Mouse (Mus musculus): ENCODE measurements at regions not wholly inside any gene's neighbourhood (a gene's known extent, or its start where the extent isn't known, plus 50 kb on each side); places are given as distances from the start of the nearest gene placed in this dataset.
"Not testable (repeated sequence)": the region's sequence is repeated elsewhere in the genome, so short reads cannot be mapped to it uniquely, and the experiment has no call there.

DNA sequence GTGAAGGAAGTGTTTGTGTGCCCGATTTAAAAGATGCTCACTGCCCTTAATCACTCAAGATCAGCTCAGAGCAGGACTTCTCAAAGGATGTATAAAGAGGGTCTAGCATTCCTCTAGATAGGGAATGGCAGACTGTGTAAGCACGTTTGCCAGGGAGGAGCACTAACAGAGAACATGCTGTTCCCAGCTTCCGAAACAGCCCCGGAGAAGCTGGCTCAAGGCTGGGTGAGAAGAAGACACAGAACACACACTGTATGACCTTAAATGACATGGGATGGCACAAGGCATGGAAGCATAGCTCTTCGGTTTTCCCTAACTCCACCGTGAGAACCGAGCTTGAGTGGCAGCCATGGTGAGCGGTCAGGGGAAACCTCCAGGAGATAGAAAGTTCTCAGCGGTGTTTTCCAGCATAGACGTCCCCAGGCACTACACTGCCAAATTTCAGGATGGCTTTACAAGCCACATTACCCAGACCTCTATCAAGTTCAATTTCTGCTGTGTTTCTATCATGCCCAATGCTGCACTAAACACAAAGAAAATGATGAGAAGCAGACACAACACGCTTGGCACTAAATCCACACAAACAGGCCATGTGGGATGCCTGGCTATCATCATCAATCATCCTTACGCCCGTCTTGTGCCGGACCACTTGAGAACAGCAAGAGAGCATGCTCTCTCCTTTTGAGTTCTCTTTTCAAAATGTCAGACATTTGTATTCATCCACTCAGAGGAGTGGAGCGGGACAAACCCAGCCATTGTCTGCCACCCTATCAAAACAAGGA, 172.0 kb upstream of the Six2 start:
- H3K9me3 ChIP-seq (ENCODE audit: control insufficient read depth, low read length) = no peaks in the 10 kb centered on the region
- no peak for TF ChIP-seq TAL1 (IDR thresholded peaks at IDR 0.05; ENCODE audit: low read length)
- no peak for TF ChIP-seq GATA1 (IDR thresholded peaks at IDR 0.05; ENCODE audit: low read length)
- no peak overlapping the region for H3K4me3 ChIP-seq (replicated peaks)
- no peaks in the 10 kb centered on the region for H3K4me1 ChIP-seq (ENCODE audit: control insufficient read depth)
- no peaks in the 10 kb centered on the region for H3K36me3 ChIP-seq (ENCODE audit: control insufficient read depth)
- H3K27me3 ChIP-seq (ENCODE audit: control insufficient read depth) = no peaks in the 10 kb centered on the region

DNA sequence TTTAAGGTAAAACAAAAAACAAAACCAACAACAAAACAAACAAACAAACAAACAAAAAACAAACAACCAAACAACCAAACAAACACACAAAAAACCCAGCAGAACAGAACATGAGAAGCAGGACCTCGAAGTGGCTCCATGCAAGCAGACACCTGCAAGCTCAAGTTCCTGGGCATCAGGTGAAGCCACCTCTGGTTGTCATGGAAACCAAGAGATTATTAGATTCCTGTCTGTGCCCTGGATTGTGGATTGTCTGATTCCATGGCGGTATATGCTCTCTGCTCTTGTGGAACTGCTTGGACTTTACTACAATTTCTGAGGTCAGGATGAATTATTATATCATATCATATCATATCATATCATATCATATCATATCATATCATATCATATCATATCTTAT, 170.4 kb upstream of the Six2 start:
- no peak for TF ChIP-seq TAL1 (IDR thresholded peaks at IDR 0.05; ENCODE audit: low read length)
- no peak for TF ChIP-seq GATA1 (IDR thresholded peaks at IDR 0.05; ENCODE audit: low read length)
- Histone ChIP-seq H3K9me3 (ENCODE audit: control insufficient read depth, low read length) (no peaks in the 10 kb centered on the region), H3K36me3 (ENCODE audit: control insufficient read depth) (no peaks in the 10 kb centered on the region), H3K4me1 (ENCODE audit: control insufficient read depth) (no peaks in the 10 kb centered on the region), H3K4me3 (replicated peaks) (no peak overlapping the region), H3K27me3 (ENCODE audit: control insufficient read depth) (no peaks in the 10 kb centered on the region; the same call in 1 of the 2 replicates)

DNA sequence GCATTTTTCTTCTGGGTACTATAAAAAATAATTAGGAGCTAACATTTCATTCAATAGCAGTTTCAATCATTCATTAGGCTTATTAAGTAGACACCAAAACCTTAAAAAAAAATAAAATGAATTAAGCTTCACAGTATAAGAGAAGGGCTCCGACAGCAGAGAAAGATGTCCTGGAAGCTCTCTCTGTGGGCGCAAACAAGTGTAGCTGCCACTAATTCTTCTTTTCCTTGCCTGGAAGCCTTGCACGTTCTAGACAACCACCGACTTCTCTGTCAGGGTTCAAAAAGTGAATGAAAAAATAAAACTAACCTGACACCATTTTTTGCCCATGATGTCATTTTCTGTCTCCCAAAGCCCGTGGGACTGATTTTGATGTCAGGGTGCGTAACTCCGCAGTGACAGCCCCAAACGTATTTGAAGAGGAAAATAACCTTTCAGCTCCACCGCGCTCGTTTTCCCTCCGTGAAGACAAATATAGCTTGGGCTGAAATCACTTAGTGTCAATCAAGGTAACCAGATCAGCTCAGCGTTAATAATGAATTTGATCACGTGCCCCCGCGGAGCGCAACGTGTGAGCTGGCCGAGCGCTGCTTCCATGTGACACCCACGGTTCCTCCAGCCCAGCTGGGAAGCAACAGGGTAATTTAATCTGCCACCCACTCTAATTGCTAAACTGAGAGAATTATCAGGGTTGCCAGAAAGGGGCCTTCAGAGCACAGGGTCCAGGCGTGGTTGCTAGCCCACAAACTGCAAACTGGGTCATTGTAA, 169.8 kb upstream of the Six2 start:
- TF ChIP-seq GATA1 (IDR thresholded peaks at IDR 0.05; ENCODE audit: low read length) = no peak
- TF ChIP-seq TAL1 (IDR thresholded peaks at IDR 0.05; ENCODE audit: low read length) = no peak
- Histone ChIP-seq H3K9me3 (ENCODE audit: control insufficient read depth, low read length) (no peaks in the 10 kb centered on the region), H3K27me3 (ENCODE audit: control insufficient read depth) (no peaks in the 10 kb centered on the region; the same call in 1 of the 2 replicates), H3K4me3 (replicated peaks) (no peak overlapping the region), H3K4me1 (ENCODE audit: control insufficient read depth) (no peaks in the 10 kb centered on the region), H3K36me3 (ENCODE audit: control insufficient read depth) (no peaks in the 10 kb centered on the region)

DNA sequence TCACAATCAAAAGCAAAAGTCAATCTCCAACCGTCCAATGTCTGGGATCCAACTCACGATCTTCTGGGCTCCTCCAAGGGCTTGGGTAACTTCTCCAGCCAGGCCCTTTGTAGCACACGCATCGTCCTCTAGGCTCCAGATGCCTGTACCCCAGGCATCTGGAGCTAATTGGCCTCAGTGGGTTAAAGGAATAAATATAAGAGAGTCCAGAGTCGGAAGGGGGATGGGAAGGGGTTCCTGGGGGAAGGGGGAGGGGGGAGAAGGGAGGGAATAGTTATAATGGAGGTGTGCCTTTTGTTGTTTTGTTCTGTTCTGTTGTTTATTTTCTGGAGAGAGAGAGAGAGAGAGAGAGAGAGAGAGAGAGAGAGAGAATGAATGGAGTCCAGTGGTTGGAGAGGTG, 168.8 kb upstream of the Six2 start:
- H3K9me3 ChIP-seq (ENCODE audit: control insufficient read depth, low read length); H3K27me3 ChIP-seq (ENCODE audit: control insufficient read depth); H3K4me3 ChIP-seq (replicated peaks); H3K4me1 ChIP-seq (ENCODE audit: control insufficient read depth); H3K36me3 ChIP-seq (ENCODE audit: control insufficient read depth): not testable (repeated sequence)

DNA sequence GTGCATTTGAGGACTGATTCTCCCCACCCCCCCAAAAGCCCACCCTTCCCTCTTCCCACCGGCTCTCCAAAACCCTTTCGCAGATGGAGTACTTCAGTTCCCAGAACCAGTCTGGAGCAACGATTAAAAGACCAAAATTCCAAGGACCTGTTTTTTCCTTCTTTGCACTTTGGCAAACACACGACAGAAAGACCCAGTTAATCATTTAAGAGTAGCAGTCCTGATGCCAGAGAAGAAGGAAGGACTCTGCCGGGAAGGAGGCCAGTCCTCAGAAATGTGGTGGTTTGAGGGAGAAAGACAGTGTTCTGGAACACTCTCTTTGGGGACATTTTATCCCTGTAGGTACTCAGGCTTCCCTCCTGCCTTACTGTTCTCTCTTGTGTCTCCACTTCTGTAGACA, 165.1 kb upstream of the Six2 start:
- Histone ChIP-seq H3K27me3 (ENCODE audit: control insufficient read depth) (no peaks in the 10 kb centered on the region; the same call in 1 of the 2 replicates), H3K4me1 (ENCODE audit: control insufficient read depth) (no peaks in the 10 kb centered on the region), H3K4me3 (replicated peaks) (no peak overlapping the region), H3K36me3 (ENCODE audit: control insufficient read depth) (no peaks in the 10 kb centered on the region), H3K9me3 (ENCODE audit: control insufficient read depth, low read length) (no peaks in the 10 kb centered on the region)
- TF ChIP-seq GATA1 (IDR thresholded peaks at IDR 0.05; ENCODE audit: low read length) (no peak), TAL1 (IDR thresholded peaks at IDR 0.05; ENCODE audit: low read length) (no peak)

DNA sequence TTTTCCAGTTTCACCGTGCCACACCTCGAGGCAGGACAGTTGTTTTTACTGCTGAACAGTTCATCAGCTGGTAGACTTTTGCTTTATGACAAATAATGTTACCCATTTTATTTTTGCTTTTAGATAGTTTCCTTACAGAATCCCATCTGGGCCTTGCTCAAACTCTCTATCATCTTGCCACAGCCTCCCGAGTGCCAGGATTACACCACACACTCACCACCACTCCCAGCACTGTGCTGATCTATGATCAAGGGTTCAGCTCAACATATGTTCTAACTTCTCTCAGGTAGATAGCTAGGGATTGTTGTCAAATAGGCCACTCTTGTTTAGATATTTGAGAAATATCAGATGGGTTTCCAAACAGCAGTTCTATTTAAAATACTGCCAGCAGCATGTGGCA, 160.5 kb upstream of the Six2 start:
- TF ChIP-seq TAL1 (IDR thresholded peaks at IDR 0.05; ENCODE audit: low read length) (no peak), GATA1 (IDR thresholded peaks at IDR 0.05; ENCODE audit: low read length) (no peak)
- Histone ChIP-seq H3K4me3 (replicated peaks) (no peak overlapping the region), H3K4me1 (ENCODE audit: control insufficient read depth) (no peaks in the 10 kb centered on the region), H3K36me3 (ENCODE audit: control insufficient read depth) (no peaks in the 10 kb centered on the region), H3K27me3 (ENCODE audit: control insufficient read depth) (no peaks in the 10 kb centered on the region), H3K9me3 (ENCODE audit: control insufficient read depth, low read length) (no peaks in the 10 kb centered on the region)

DNA sequence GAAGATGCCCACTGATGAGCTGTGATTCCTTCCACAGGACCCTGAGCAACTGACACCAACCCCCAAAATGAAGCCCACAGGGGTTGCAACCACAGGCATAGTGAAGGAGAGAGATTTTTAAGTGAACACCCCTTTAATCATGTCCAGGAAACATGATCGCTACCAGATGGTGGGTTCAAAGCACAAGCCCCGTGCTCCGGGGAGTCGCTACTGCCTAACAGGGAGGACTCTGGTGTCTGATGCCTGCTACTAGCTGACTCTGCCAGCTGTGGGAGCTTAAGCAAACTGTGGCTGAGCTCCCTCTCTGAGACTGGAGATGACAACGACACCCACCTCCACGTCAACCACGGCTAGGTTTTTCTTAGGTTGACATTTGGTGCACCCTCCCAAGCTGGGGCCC, 159.7 kb upstream of the Six2 start:
- Histone ChIP-seq H3K4me3 (replicated peaks) (no peak overlapping the region), H3K36me3 (ENCODE audit: control insufficient read depth) (no peaks in the 10 kb centered on the region), H3K27me3 (ENCODE audit: control insufficient read depth) (no peaks in the 10 kb centered on the region), H3K9me3 (ENCODE audit: control insufficient read depth, low read length) (no peaks in the 10 kb centered on the region), H3K4me1 (ENCODE audit: control insufficient read depth) (no peaks in the 10 kb centered on the region)
- TF ChIP-seq GATA1 (IDR thresholded peaks at IDR 0.05; ENCODE audit: low read length) (no peak), TAL1 (IDR thresholded peaks at IDR 0.05; ENCODE audit: low read length) (no peak)

DNA sequence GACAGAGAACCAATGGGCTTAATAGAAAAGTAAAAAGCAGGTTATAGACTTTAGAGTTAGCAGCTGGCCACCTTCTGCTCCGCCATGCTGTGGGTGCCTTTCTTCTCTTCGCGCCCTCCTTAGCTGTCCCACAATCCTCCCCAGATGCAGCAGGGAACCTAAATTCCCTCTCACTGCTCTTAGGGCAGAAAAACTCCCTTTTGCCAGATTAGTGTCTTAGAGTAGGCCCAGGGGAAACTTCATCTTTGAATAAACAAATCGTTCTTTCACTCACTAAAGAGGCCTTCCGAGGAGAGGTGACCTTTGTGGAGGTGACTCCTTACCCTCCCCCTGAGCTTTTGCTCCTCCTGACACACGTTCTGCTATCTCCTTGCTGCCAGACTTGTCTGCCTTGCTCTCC, 157.0 kb upstream of the Six2 start:
- H3K4me1 ChIP-seq (ENCODE audit: control insufficient read depth) = no peaks in the 10 kb centered on the region
- no peaks in the 10 kb centered on the region for H3K36me3 ChIP-seq (ENCODE audit: control insufficient read depth)
- no peak for TF ChIP-seq TAL1 (IDR thresholded peaks at IDR 0.05; ENCODE audit: low read length)
- TF ChIP-seq GATA1 (IDR thresholded peaks at IDR 0.05; ENCODE audit: low read length) = no peak
- no peak overlapping the region for H3K4me3 ChIP-seq (replicated peaks)
- no peaks in the 10 kb centered on the region for H3K27me3 ChIP-seq (ENCODE audit: control insufficient read depth)
- no peaks in the 10 kb centered on the region for H3K9me3 ChIP-seq (ENCODE audit: control insufficient read depth, low read length)

DNA sequence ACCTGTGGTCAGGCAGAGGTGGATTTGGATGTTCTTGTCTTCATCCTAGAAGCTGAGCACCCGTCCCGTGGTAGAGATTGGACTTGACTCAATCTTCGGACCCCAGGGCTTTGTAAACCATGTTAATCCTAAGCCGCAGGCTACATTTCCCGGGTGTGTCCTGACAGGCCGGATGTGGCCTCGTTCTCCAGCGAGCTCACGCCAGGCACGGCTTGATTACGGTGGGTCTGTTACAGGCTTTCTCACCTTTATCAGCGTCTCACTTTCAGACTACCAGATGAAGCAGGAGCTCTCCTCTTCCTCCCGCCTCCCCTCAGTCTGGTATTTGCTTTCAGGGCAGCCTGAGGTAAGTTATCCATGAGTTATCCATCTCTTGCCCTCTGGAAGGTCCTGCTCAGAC, 156.4 kb upstream of the Six2 start:
- no peaks in the 10 kb centered on the region for H3K27me3 ChIP-seq (ENCODE audit: control insufficient read depth)
- no peak overlapping the region for H3K4me3 ChIP-seq (replicated peaks)
- no peaks in the 10 kb centered on the region for H3K36me3 ChIP-seq (ENCODE audit: control insufficient read depth)
- TF ChIP-seq GATA1 (IDR thresholded peaks at IDR 0.05; ENCODE audit: low read length) = no peak
- no peak for TF ChIP-seq TAL1 (IDR thresholded peaks at IDR 0.05; ENCODE audit: low read length)
- no peaks in the 10 kb centered on the region for H3K9me3 ChIP-seq (ENCODE audit: control insufficient read depth, low read length)
- no peaks in the 10 kb centered on the region for H3K4me1 ChIP-seq (ENCODE audit: control insufficient read depth)

All from erythroblast, embryonic 14.5 days (primary cell).